Mouse (Mus musculus): ENCODE measurements around the gene Arf4.

DNA sequence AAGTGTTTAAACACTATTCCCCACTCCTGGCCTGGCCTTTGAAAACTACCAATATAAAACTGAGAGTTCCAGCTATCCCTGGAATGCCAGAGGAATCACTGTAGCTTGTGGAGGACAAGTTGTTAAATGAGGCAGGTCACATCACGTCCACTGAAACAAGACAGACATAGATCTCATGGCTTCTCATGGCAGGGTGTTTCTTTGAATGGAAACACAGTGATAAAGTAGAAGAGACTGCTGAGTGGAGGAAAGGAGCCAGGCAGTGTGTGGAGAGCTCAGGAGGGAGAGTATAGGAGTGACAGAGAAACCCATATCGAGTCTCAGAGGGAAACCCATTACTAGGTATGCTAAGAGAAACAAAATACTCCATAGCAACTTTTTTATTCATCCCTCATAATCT is 52.9 kb downstream of the Arf4 start:
- TF ChIP-seq CTCF (IDR thresholded peaks at IDR 0.05; ENCODE audit: low read depth, low read length) = no peak
- no peak for TF ChIP-seq POLR2AphosphoS5 (IDR thresholded peaks at IDR 0.05; ENCODE audit: insufficient replicate concordance, low read depth, low read length)
- no peak for TF ChIP-seq GATA1 (IDR thresholded peaks at IDR 0.05; ENCODE audit: borderline replicate concordance, low read length)
- TF ChIP-seq TAL1 (conservative IDR thresholded peaks at IDR 0.05; ENCODE audit: low read depth, low read length) = no peak
